Mouse (Mus musculus): ENCODE measurements around the gene Klkb1. TPM values are rescaled to one million over a fixed set of nuclear protein-coding genes. Genes with fewer than 3 reads are reported as not detected.

Gene Klkb1
- total and polyA plus RNA-seq, 3 experiments = 0.04 TPM; not detected in 2

- Histone ChIP-seq H3K27me3 (replicated peaks) (no peaks in the 10 kb centered on the region), H3K79me2 (replicated peaks; ENCODE audit: control insufficient read depth, extremely low read depth, insufficient read depth, poor library complexity, severe bottlenecking) (no peaks in the 10 kb centered on the region), H3K4me2 (ENCODE audit: insufficient read depth, low read depth, poor library complexity, severe bottlenecking) (no peak within 1 kb of the TSS), H3K9me3 (replicated peaks; ENCODE audit: low read length) (peaks cover 16% of the 10 kb centered on the region), H3K36me3 (replicated peaks in 1 of 2; ENCODE audit: control insufficient read depth in 1 of 2, insufficient read depth in 1 of 2, low read length in 1 of 2) (no peaks in the 10 kb centered on the region), H3K4me3 (replicated peaks in 1 of 3; ENCODE audit: low read depth in 2 of 3, low read length in 2 of 3, poor library complexity in 1 of 3) (no peak within 1 kb of the TSS), H3K27ac (ENCODE audit: insufficient read depth, low read depth) (no peak within 1 kb of the TSS), H3K4me1 (ENCODE audit: control insufficient read depth in 1 of 2, insufficient read depth in 2 of 2) (no peaks in the 10 kb centered on the region), H3K9ac (ENCODE audit: insufficient read depth, low read depth) (no peak within 1 kb of the TSS)
- dilution Hi-C loops (cut with MboI; ENCODE audit: extremely low pct_ligation_motif_present, extremely low pct_unique_long_range_greater_than_20kb, low sequenced_read_pairs) = no loop called here
- no peak for DNase-seq (ENCODE audit: extremely low read depth)
- TF ChIP-seq HCFC1 (IDR thresholded peaks at IDR 0.05; ENCODE audit: low read depth, low read length) (no peak), BHLHE40 (IDR thresholded peaks at IDR 0.05; ENCODE audit: low read depth, low read length) (no peak), ZMIZ1 (IDR thresholded peaks at IDR 0.05; ENCODE audit: low read depth, low read length) (no peak), E2F4 (IDR thresholded peaks at IDR 0.05; ENCODE audit: insufficient replicate concordance, low read depth, low read length) (no peak), GABPA (IDR thresholded peaks at IDR 0.05; ENCODE audit: insufficient replicate concordance, low read depth, low read length) (no peak), PAX5 (IDR thresholded peaks at IDR 0.05; ENCODE audit: low read length) (no peak), MAX (IDR thresholded peaks at IDR 0.05; ENCODE audit: low read length) (no peak), USF2 (conservative IDR thresholded peaks at IDR 0.05; ENCODE audit: low read depth, low read length) (no peak), POLR2A (IDR thresholded peaks at IDR 0.05; ENCODE audit: low read depth, low read length) (no peak), MXI1 (IDR thresholded peaks at IDR 0.05; ENCODE audit: low read depth, low read length) (no peak), RCOR1 (conservative IDR thresholded peaks at IDR 0.05; ENCODE audit: low read depth, low read length) (no peak)
- in situ Hi-C loops (cut with MboI; ENCODE audit: low pct_ligation_motif_present, low pct_unique_long_range_greater_than_20kb, low sequenced_read_pairs) = no loop called here
Observed at GRCm38 (mm10) chr8:45261920-45262319, 32.7 kb downstream of the Klkb1 start, which contains the start of gene F11. F11 (minus strand) TSS chr8:45262031.

- no peaks in the 10 kb centered on the region for H3K4me1 ChIP-seq (ENCODE audit: control insufficient read depth in 1 of 2, insufficient read depth in 2 of 2)
- no peak for DNase-seq (ENCODE audit: extremely low read depth)
- no peaks in the 10 kb centered on the region for H3K36me3 ChIP-seq (replicated peaks in 1 of 2; ENCODE audit: control insufficient read depth in 1 of 2, insufficient read depth in 1 of 2, low read length in 1 of 2)
- no peaks in the 10 kb centered on the region for H3K79me2 ChIP-seq (replicated peaks; ENCODE audit: control insufficient read depth, extremely low read depth, insufficient read depth, poor library complexity, severe bottlenecking)
- H3K27me3 ChIP-seq (replicated peaks) = no peaks in the 10 kb centered on the region
- no peak overlapping the region for H3K4me2 ChIP-seq (ENCODE audit: insufficient read depth, low read depth, poor library complexity, severe bottlenecking)
- dilution Hi-C loops (cut with MboI; ENCODE audit: extremely low pct_ligation_motif_present, extremely low pct_unique_long_range_greater_than_20kb, low sequenced_read_pairs) = no loop called here
- no peak overlapping the region for H3K4me3 ChIP-seq (replicated peaks in 1 of 3; ENCODE audit: low read depth in 2 of 3, low read length in 2 of 3, poor library complexity in 1 of 3)
- no peak for TF ChIP-seq ZC3H11A (IDR thresholded peaks at IDR 0.05; ENCODE audit: low read depth, low read length)
- TF ChIP-seq HCFC1 (IDR thresholded peaks at IDR 0.05; ENCODE audit: low read depth, low read length) = no peak
- TF ChIP-seq EP300 (IDR thresholded peaks at IDR 0.05; ENCODE audit: low read length) = no peak
- no peak for TF ChIP-seq ZKSCAN1 (IDR thresholded peaks at IDR 0.05; ENCODE audit: borderline replicate concordance, low read depth, low read length)
- TF ChIP-seq MAZ (IDR thresholded peaks at IDR 0.05; ENCODE audit: low read depth, low read length) = no peak
- TF ChIP-seq CHD1 (IDR thresholded peaks at IDR 0.05; ENCODE audit: low read depth, low read length) = no peak
- no peak for TF ChIP-seq RAD21 (IDR thresholded peaks at IDR 0.05; ENCODE audit: low read depth, low read length)
- TF ChIP-seq POLR2AphosphoS2 (IDR thresholded peaks at IDR 0.05; ENCODE audit: low read depth, low read length) = no peak
- no peak for TF ChIP-seq TCF12 (IDR thresholded peaks at IDR 0.05; ENCODE audit: low read depth, low read length)
- no peak for TF ChIP-seq MYC (IDR thresholded peaks at IDR 0.05; ENCODE audit: low read depth, low read length)
- no peak overlapping the region for H3K9ac ChIP-seq (ENCODE audit: insufficient read depth, low read depth)
- H3K27ac ChIP-seq (ENCODE audit: insufficient read depth, low read depth) = no peak overlapping the region
- in situ Hi-C loops (cut with MboI; ENCODE audit: low pct_ligation_motif_present, low pct_unique_long_range_greater_than_20kb, low sequenced_read_pairs) = no loop called here
- H3K9me3 ChIP-seq (replicated peaks; ENCODE audit: low read length) = peaks cover 12% of the 10 kb centered on the region
Observed at GRCm38 (mm10) chr8:45258421-45258820, 36.2 kb downstream of the Klkb1 start.
